In the genomic region with DNA sequence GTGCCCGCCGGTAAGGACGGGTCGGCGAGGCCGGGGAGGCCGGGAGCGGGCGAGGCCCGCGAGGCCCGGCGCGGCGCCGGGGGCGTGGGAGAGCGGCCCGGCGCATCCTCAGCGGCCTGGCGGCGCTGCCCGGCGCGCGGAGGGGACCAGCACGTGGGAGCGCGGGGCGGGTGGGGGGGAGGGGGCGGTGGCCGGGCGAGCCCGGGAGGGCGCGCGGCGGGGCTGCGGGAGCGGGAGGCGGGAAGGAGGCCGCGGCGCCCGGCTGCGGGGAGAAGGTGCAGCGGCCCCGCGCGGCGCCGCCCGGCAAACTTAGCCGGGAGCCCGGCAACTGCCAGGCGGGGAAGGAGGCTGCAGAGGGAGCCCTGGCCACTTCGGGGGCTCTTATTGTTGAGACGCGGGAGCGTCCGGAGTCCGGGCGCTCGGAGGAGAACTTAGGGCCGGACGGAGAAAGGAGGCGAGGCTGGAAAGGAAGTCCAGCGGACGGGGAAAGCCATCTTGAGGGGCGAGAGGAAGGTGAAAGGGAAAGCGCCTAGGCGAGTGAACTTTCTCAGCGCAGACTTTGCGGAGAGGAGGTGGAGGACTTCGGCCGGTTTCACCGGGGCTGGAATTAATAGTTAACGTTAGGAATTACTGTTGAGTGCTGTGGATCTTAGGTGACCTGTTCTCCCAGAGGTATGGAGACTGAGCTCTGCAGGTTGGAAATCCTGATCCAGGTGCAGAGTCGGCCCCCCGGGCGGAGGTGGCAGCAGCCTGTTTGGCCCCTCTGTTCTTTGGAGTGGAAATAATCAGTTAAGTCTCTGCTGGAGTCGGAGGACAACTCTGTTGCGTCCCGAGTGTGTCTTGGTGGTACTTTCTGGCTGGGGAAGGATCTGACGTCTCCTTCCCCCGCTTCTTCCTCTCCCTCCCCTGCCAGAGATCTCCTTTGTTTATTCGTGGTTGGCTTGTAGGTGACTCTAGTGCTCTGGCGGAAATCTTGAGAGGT, we compare ENCODE assay signal across 8 mouse cellular contexts. TPM values are rescaled to one million over a fixed set of nuclear protein-coding genes. Genes with fewer than 3 reads are reported as not detected.
DNase-seq lines count a peak whose midpoint lies in the region; ATAC-seq and TF ChIP-seq lines count a peak whose summit lies in the region.

No protein-coding gene starts in this region.

- H3K27ac ChIP-seq in bone marrow, adult 2 months (ENCODE audit: control insufficient read depth, insufficient read depth, low read depth, low read length, poor library complexity) = peak overlapping the region; percentile 96
- H3K27ac ChIP-seq in heart, embryonic 13.5 days (replicated peaks) = peak overlapping the region; percentile 94
- H3K27ac ChIP-seq in kidney, postnatal 0 days = peak overlapping the region; percentile 97
- peak overlapping the region; percentile 94 for H3K27ac ChIP-seq in liver, embryonic 16.5 days (ENCODE audit: low read length)
- H3K27ac ChIP-seq in neural tube, embryonic 12.5 days = peak overlapping the region; percentile 97
- H3K27ac ChIP-seq in stomach, postnatal 0 days (replicated peaks) = peak overlapping the region; percentile 97

- peak; percentile 31 for ATAC-seq in erythroblast, adult 5-6 weeks (replicated peaks; ENCODE audit: low FRiP score, poor library complexity, severe bottlenecking)
- peak; percentile 26; the same call in 1 of the 2 replicates for ATAC-seq in heart, embryonic 13.5 days (ENCODE audit: extremely low read depth, insufficient number of reproducible peaks, low FRiP score, low TSS enrichment)
- peak; percentile 53 for ATAC-seq in kidney, postnatal 0 days (replicated peaks; ENCODE audit: low FRiP score, low read depth)
- peak; percentile 23 for ATAC-seq in liver, embryonic 16.5 days (ENCODE audit: low read depth)
- peak; percentile 74 for ATAC-seq in neural tube, embryonic 12.5 days (ENCODE audit: low FRiP score, low read depth)
- ATAC-seq in stomach, postnatal 0 days (ENCODE audit: low FRiP score, low TSS enrichment) = peak; percentile 63

- H3K36me3 ChIP-seq in heart, embryonic 13.5 days = peaks cover 24% of the 10 kb centered on the region
- H3K36me3 ChIP-seq in kidney, postnatal 0 days (ENCODE audit: insufficient read depth, low read length) = 0 out of 2 replicates have a peak, but pooled peaks cover 4% of the 10 kb centered on the region
- H3K36me3 ChIP-seq in liver, embryonic 16.5 days (ENCODE audit: control insufficient read depth, insufficient read depth) = peaks cover 13% of the 10 kb centered on the region
- H3K36me3 ChIP-seq in neural tube, embryonic 12.5 days = peaks cover 13% of the 10 kb centered on the region
- 0 out of 2 replicates have a peak, but pooled peaks cover 2% of the 10 kb centered on the region for H3K36me3 ChIP-seq in stomach, postnatal 0 days (ENCODE audit: control insufficient read depth, insufficient read depth, low read length)

- peak overlapping the region; percentile 97 for H3K9ac ChIP-seq in heart, embryonic 13.5 days
- peak overlapping the region; percentile 90 for H3K9ac ChIP-seq in kidney, postnatal 0 days (ENCODE audit: low read depth, low read length)
- peak overlapping the region; percentile 90 for H3K9ac ChIP-seq in liver, embryonic 16.5 days (ENCODE audit: low read depth, low read length)
- peak overlapping the region; percentile 97 for H3K9ac ChIP-seq in neural tube, embryonic 12.5 days
- H3K9ac ChIP-seq in stomach, postnatal 0 days (ENCODE audit: low read length) = peak overlapping the region; percentile 84

- peak; percentile 93 for DNase-seq in CD4-positive helper T cell, adult 2 months (ENCODE audit: low read depth, low spot score)
- peak; percentile 80 for DNase-seq in kidney, postnatal 0 days (ENCODE audit: low spot score)
- peak; percentile 65 for DNase-seq in stomach, postnatal 0 days (ENCODE audit: low spot score)

- no peak for TF ChIP-seq CTCF in bone marrow, adult 2 months (IDR thresholded peaks at IDR 0.05; ENCODE audit: control insufficient read depth, insufficient read depth, low read length)
- no peak; the same call in 1 of the 2 replicates for TF ChIP-seq CTCF in kidney, postnatal 0 days (IDR thresholded peaks at IDR 0.05; ENCODE audit: low read depth)
- peak; percentile 31 for TF ChIP-seq CTCF in stomach, postnatal 0 days (IDR thresholded peaks at IDR 0.05; ENCODE audit: low read depth)

- peak overlapping the region; percentile 84 for H3K4me3 ChIP-seq in bone marrow, adult 2 months (replicated peaks; ENCODE audit: control insufficient read depth, low read depth, low read length)
- H3K4me3 ChIP-seq in heart, embryonic 13.5 days = peak overlapping the region; percentile 96
- peak overlapping the region; percentile 97 for H3K4me3 ChIP-seq in kidney, postnatal 0 days (replicated peaks; ENCODE audit: low read depth, low read length)
- peak overlapping the region; percentile 96 for H3K4me3 ChIP-seq in liver, embryonic 16.5 days (ENCODE audit: low read depth, low read length)
- H3K4me3 ChIP-seq in neural tube, embryonic 12.5 days = peak overlapping the region; percentile 97
- H3K4me3 ChIP-seq in stomach, postnatal 0 days (ENCODE audit: low read depth, low read length) = peak overlapping the region; percentile 90

- H3K9me3 ChIP-seq in heart, embryonic 13.5 days = no peaks in the 10 kb centered on the region
- H3K9me3 ChIP-seq in kidney, postnatal 0 days (replicated peaks; ENCODE audit: low read length) = no peaks in the 10 kb centered on the region
- no peaks in the 10 kb centered on the region for H3K9me3 ChIP-seq in liver, embryonic 16.5 days (replicated peaks; ENCODE audit: control insufficient read depth, low read length)
- H3K9me3 ChIP-seq in neural tube, embryonic 12.5 days = no peaks in the 10 kb centered on the region
- H3K9me3 ChIP-seq in stomach, postnatal 0 days (ENCODE audit: control insufficient read depth, low read length) = no peaks in the 10 kb centered on the region

- TF ChIP-seq EP300 in stomach, postnatal 0 days (optimal IDR thresholded peaks at IDR 0.05) = no peak

- H3K4me1 ChIP-seq in bone marrow, adult 2 months (ENCODE audit: control insufficient read depth, insufficient read depth, low read length) = no peaks in the 10 kb centered on the region; the same call in 1 of the 2 replicates
- peaks cover 23% of the 10 kb centered on the region for H3K4me1 ChIP-seq in heart, embryonic 13.5 days
- no peaks in the 10 kb centered on the region for H3K4me1 ChIP-seq in kidney, postnatal 0 days (replicated peaks; ENCODE audit: insufficient read depth, low read length)
- peaks cover 13% of the 10 kb centered on the region for H3K4me1 ChIP-seq in liver, embryonic 16.5 days (ENCODE audit: control insufficient read depth, low read depth, low read length)
- H3K4me1 ChIP-seq in neural tube, embryonic 12.5 days = peaks cover 12% of the 10 kb centered on the region
- 0 out of 2 replicates have a peak, but pooled peaks cover 2% of the 10 kb centered on the region for H3K4me1 ChIP-seq in stomach, postnatal 0 days (replicated peaks; ENCODE audit: control insufficient read depth, insufficient read depth)

- peak overlapping the region; percentile 86 for H3K4me2 ChIP-seq in heart, embryonic 13.5 days
- peak overlapping the region; percentile 87 for H3K4me2 ChIP-seq in kidney, postnatal 0 days (ENCODE audit: low read length)
- peak overlapping the region; percentile 78 for H3K4me2 ChIP-seq in liver, embryonic 16.5 days (ENCODE audit: low read depth, low read length)
- H3K4me2 ChIP-seq in neural tube, embryonic 12.5 days (replicated peaks) = peak overlapping the region; percentile 88
- H3K4me2 ChIP-seq in stomach, postnatal 0 days (replicated peaks; ENCODE audit: low read depth) = peak overlapping the region; percentile 82

- 7% methylated on average over 86 of the region's 89 CpGs for WGBS in bone marrow, adult 2 months
- WGBS in heart, embryonic 13.5 days = under 1% methylated on average over 74 of the region's 89 CpGs
- under 1% methylated on average over 66 of the region's 89 CpGs for WGBS in kidney, postnatal 0 days
- WGBS in liver, embryonic 16.5 days (ENCODE audit: insufficient replicate concordance) = under 1% methylated on average over 54 of the region's 89 CpGs
- under 1% methylated on average over 68 of the region's 89 CpGs for WGBS in neural tube, embryonic 12.5 days
- under 1% methylated on average over 56 of the region's 89 CpGs for whole genome bisulfite sequencing in stomach, postnatal 0 days

- no peaks in the 10 kb centered on the region for H3K27me3 ChIP-seq in heart, embryonic 13.5 days (replicated peaks)
- no peaks in the 10 kb centered on the region for H3K27me3 ChIP-seq in kidney, postnatal 0 days (ENCODE audit: insufficient read depth, low read length)
- no peaks in the 10 kb centered on the region for H3K27me3 ChIP-seq in liver, embryonic 16.5 days (ENCODE audit: control insufficient read depth, insufficient read depth, low read depth, low read length)
- no peaks in the 10 kb centered on the region for H3K27me3 ChIP-seq in neural tube, embryonic 12.5 days (replicated peaks)
- H3K27me3 ChIP-seq in stomach, postnatal 0 days (ENCODE audit: control insufficient read depth, insufficient read depth, low read length) = no peaks in the 10 kb centered on the region

- no peak for TF ChIP-seq POLR2A in bone marrow, adult 2 months (IDR thresholded peaks at IDR 0.05; ENCODE audit: borderline replicate concordance, control insufficient read depth, low read depth, low read length)

RNA-seq across cellular contexts. Expression of gene Chd1, which starts 0.8 kb away (rescaled TPM):
- 14.8 and 23.0 TPM in 2 replicates for polyA plus RNA-seq in bone marrow, adult 2 months (2011; ENCODE audit: insufficient read depth, insufficient read length, low replicate concordance, missing spikeins)
- total RNA-seq in erythroblast, adult 5-6 weeks (2015; ENCODE audit: low replicate concordance) = 20.3 and 21.9 TPM in 2 replicates
- 32.1 and 32.9 TPM in 2 replicates for total RNA-seq in erythroblast, adult 5-6 weeks (2017; ENCODE audit: low replicate concordance)
- polyA plus RNA-seq in heart, embryonic 13.5 days (2015; fragmentation: Nextera tagmentation; extraction: Ambion mirVana) = 15.6 and 15.9 TPM in 2 replicates
- polyA plus RNA-seq in kidney, postnatal 0 days (2015; fragmentation: Nextera tagmentation; extraction: Ambion mirVana) = 23.4 and 24.4 TPM in 2 replicates
- 9.0 and 10.1 TPM in 2 replicates for polyA plus RNA-seq in liver, embryonic 16.5 days (2015; fragmentation: Nextera tagmentation; extraction: Ambion mirVana)
- 38.0 and 40.4 TPM in 2 replicates for polyA plus RNA-seq in neural tube, embryonic 12.5 days (2016; fragmentation: Nextera tagmentation; extraction: Ambion mirVana)
- 13.0 and 13.4 TPM in 2 replicates for polyA plus RNA-seq in stomach, postnatal 0 days (2015; fragmentation: Nextera tagmentation; extraction: Ambion mirVana)

Comparison
In these comparisons a context has a peak if more than half of its experiments do, and no peak if none do; other contexts are left out.
1. Peak in every context shown above with its lines: DNase-seq, ATAC-seq, H3K4me3 ChIP-seq and H3K27ac ChIP-seq.
2. ATAC-seq: peak in every context shown above with its lines; median percentile 74 in neural tube, embryonic 12.5 days; 63 in stomach, postnatal 0 days; 53 in kidney, postnatal 0 days; 31 in erythroblast, adult 5-6 weeks; 26 in heart, embryonic 13.5 days; 23 in liver, embryonic 16.5 days.